Mouse (Mus musculus) natural killer cell, adult 2 months (primary cell): Measurements from ENCODE around the gene Vcpkmt.

Experiments
- DNase-seq, 2 experiments: peaks; one replicate each; pipeline ENCODE4 v3.0.0; 2022; ENCODE audit warnings: low spot score in 2 of 2

Vcpkmt gene

GRCm38 (mm10) chr12:69538362-69538950 lies 44.4 kb downstream of the Vcpkmt start:
- peak in 1 of 2 experiments; percentile 49 for DNase-seq

DNA sequence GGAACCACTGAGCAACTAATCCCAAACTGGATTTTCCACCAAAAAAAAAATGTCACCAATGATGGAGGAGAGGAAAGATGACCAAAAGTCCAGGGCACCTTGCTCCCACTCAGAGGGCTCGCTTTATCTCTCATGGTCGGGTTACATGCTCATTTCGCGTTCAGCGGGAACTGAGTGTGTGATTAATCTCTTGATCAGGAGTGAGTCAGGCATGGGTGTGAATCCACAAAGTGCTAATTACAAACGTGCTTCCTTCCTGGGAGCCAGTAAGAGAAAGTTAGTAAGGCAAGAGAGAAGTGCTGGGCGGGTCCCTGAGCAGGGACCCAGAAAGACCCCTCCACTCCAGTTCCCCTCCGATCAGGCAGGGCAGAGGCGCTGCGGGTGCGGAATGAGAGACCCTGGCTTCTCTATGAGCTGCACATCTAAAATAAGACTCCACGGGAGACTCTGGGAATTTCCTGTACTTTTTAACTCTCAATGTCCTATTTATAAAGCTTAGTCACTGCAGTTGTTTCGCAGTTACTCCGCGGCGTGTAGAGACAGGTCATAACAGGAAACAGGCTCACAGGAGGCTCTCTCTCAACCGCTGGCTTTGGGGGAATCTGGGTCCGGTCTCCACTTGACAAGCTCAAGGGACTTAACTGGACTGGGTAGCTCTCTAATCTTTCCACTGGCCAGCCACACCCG lies 45.0 kb downstream of the Vcpkmt start:
- DNase-seq, result peak; percentile 71 to 80

DNA sequence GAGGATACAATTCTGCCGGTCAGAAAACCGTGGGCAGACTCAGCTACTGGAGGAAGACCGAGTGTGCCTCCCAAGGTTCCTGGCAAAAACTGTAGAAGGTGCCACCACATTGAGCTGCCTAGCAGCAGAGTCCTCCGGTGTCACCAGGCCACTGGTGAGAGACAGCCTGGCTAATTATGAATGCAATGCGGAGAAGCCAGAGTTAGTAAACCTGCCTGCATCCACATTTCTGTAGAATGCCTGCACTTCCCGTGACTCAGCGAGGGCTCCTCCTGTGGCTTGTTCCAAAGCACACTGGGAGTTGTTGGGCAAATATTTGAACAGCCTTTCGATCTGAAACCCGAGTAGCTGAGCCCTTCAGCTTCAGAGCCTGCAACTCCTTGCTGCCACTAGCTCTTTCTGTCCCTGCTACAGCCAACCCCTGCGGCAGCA lies 45.6 kb downstream of the Vcpkmt start:
- DNase-seq, result no peak

DNA sequence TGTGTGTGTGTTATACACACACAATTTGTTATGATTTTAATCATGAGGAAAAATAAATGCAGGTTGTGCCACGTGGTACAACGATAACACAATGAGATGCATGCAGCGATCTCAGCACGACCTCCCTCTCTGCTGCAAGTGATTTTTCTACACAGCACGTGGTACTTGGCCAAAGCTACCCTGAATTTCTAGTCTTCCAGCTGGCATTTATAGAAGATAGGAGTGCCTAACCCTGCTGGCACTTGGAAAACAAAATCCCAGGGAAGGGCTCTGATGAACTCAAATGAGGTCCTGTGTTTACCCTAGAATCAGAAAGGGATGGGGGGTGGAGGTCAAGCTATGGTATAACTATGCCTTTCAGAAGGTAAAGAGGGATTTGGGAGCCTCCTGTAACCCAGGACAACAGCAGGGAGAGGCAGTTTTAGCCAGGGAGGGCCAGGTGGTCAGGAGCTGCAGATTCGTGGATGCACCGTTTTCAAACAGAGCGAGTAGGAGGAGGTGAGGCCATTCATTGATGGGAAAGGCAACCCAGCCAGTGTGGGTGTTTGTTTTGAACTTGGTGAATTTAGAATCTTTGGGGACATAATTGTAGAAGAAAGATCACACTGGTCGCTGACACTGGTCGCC lies 46.1 kb downstream of the Vcpkmt start:
- DNase-seq, result no peak

GRCm38 (mm10) chr12:69533237-69533636 lies 49.6 kb downstream of the Vcpkmt start:
- DNase-seq, result no peak

DNA sequence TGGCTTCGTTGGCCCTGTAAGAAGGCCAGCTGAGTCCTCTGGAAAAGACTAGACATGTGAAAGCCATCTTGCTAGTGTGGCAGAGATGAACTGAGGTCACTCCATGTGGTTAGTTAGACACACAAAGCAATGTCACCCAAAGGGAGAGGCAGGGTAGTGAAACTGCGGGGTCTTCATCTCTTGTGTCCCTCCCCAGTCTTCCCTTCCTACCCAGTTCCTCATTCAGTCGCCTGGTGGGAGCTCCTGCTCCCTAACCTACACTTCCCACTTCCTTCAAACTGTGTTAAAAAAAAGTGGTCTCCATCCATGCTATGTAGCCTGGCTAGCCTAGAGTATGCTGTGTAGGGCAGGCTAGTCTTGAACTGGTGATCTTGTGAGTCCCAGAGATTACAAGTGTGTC lies 50.3 kb downstream of the Vcpkmt start:
- DNase-seq, result no peak

GRCm38 (mm10) chr12:69532091-69532490 lies 50.7 kb downstream of the Vcpkmt start:
- no peak for DNase-seq

GRCm38 (mm10) chr12:69529694-69530403 lies 53.0 kb downstream of the Vcpkmt start:
- DNase-seq, result peak; percentile 23 to 42

- DNase-seq, result no peak
Observed at GRCm38 (mm10) chr12:69528275-69529032, 54.4 kb downstream of the Vcpkmt start.
